Mouse (Mus musculus) ES-Bruce4 (cell line): ENCODE results near the gene Tomm5.
"Not testable (repeated sequence)": the region's sequence is repeated elsewhere in the genome, so short reads cannot be mapped to it uniquely, and the experiment has no call there.

Experiments
- CTCF ChIP-seq: IDR thresholded peaks from one replicate; pipeline ENCODE4 v1.8.1; 2011; ENCODE audit warnings: low read depth, low read length
- POLR2A ChIP-seq: IDR thresholded peaks from one replicate; pipeline ENCODE4 v1.8.1; 2011; ENCODE audit warnings: low read length; ENCODE audit not compliant: insufficient read depth

- not testable (repeated sequence) for TF ChIP-seq POLR2A, CTCF
Measured at GRCm38 (mm10) chr4:45081041-45081440, 26.9 kb downstream of the Tomm5 start.
